Mouse (Mus musculus): ENCODE results near the gene Gm42957.
"Not testable (repeated sequence)": the region's sequence is repeated elsewhere in the genome, so short reads cannot be mapped to it uniquely, and the experiment has no call there.

DNA sequence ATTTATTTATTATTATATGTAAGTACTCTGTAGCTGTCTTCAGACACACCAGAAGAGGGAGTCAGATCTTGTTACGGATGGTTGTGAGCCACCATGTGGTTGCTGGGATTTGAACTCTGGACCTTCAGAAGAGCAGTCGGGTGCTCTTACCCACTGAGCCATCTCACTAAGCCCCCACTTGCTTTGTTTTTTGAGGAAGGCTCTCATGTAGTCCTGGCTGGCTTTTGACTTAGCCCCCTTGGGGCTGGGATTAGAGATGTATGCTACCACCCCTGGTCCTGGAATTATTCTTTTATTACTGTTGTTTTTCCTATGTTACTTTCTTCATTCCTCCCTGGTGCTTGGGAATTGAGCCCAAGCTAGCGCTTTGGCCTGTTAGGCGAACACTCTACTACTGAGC lies 29.3 kb upstream of the Gm42957 start:
- not testable (repeated sequence) for TF ChIP-seq CTCF (IDR thresholded peaks at IDR 0.05; ENCODE audit: borderline replicate concordance, extremely low read depth, insufficient read depth, insufficient read length); POLR2A (IDR thresholded peaks at IDR 0.05; ENCODE audit: borderline replicate concordance, extremely low read depth, insufficient read depth, insufficient read length, poor library complexity, severe bottlenecking)
